Mouse (Mus musculus): ENCODE data around the gene Ptprf.

DNA sequence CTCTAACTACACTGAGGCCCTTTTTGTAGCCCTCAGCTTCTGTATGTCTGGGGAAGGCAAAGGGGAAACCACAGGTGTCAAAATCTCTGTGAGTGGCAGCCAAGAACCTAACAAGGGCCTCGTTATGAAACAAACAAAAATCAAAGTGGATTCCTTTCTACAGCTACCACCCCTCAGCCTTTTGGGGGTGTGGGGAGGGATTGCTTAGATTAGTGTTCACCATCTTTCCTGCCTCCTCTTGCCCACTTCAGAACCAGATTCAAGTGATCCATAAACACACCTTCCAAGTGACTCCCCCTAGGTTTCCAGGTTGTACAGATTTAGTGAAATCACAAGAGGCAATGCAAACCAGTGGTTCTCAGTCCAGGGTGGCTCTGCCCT, 9.0 kb downstream of the Ptprf start:
- TF ChIP-seq USF1 (IDR thresholded peaks at IDR 0.05; ENCODE audit: low read depth) (no peak), E2F4 (IDR thresholded peaks at IDR 0.05; ENCODE audit: insufficient read depth) (no peak), POLR2A (IDR thresholded peaks at IDR 0.05; ENCODE audit: insufficient read length, low read depth) (no peak), TCF12 (IDR thresholded peaks at IDR 0.05; ENCODE audit: insufficient read depth, poor library complexity, severe bottlenecking) (no peak), MYOG (IDR thresholded peaks at IDR 0.05; ENCODE audit: control insufficient read depth in 1 of 3, insufficient read depth in 1 of 3, insufficient read length in 2 of 3, low read depth in 2 of 3) (no peak)

All from myocyte (in vitro differentiated cells).